Mouse (Mus musculus) embryonic facial prominence, embryonic 12.5 days (tissue): Measurements from ENCODE around the gene Nelfe. TPM values are rescaled to one million over a fixed set of nuclear protein-coding genes. Genes with fewer than 3 reads are reported as not detected.

ENCODE experiments used
- ATAC-seq: fragments of 200-750 bp; cut with Nextera tagmentation; 2 replicates; pipeline ENCODE4 v1.8.0; 2017; ENCODE audit not compliant: insufficient number of reproducible peaks, insufficient read depth, low FRiP score, low TSS enrichment
- H3K27ac ChIP-seq: fragments of 300-500 bp; sonication (generic); 2 replicates; pipeline ENCODE4 v1.5.1; 2016; ENCODE audit warnings: mild to moderate bottlenecking
- H3K27me3 ChIP-seq: fragments of 300-500 bp; sonication (generic); 2 replicates; pipeline ENCODE4 v1.6.1; 2016; ENCODE audit warnings: mild to moderate bottlenecking, moderate library complexity
- H3K36me3 ChIP-seq: fragments of 300-500 bp; sonication (generic); 2 replicates; pipeline ENCODE4 v1.6.1; 2016; ENCODE audit warnings: mild to moderate bottlenecking
- H3K4me1 ChIP-seq: fragments of 300-500 bp; sonication (generic); 2 replicates; pipeline ENCODE4 v1.6.1; 2016
- H3K4me2 ChIP-seq: fragments of 300-500 bp; sonication (generic); replicated peaks from 2 replicates; pipeline ENCODE4 v1.6.1; 2016; ENCODE audit warnings: mild to moderate bottlenecking, moderate library complexity
- H3K4me3 ChIP-seq: fragments of 300-500 bp; sonication (generic); 2 replicates; pipeline ENCODE4 v1.5.1; 2016; ENCODE audit warnings: mild to moderate bottlenecking
- H3K9ac ChIP-seq: fragments of 300-500 bp; sonication (generic); 2 replicates; pipeline ENCODE4 v1.6.1; 2016; ENCODE audit warnings: mild to moderate bottlenecking, moderate library complexity
- H3K9me3 ChIP-seq: fragments of 300-500 bp; sonication (generic); 2 replicates; pipeline ENCODE4 v1.6.1; 2016; ENCODE audit warnings: mild to moderate bottlenecking, moderate library complexity
- WGBS: fragments of 180-500 bp; shearing (Covaris S2); methylation state at CpG from one replicate; pipeline ENCODE4 v1.1.7; 2016; 5-methylcytosine and 5-hydroxymethylcytosine counted together
- polyA plus RNA-seq: library from polyadenylated mRNA; unstranded; fragments of >200 nt; fragmentation: Nextera tagmentation; extraction: Ambion mirVana; gene quantifications from 2 replicates; pipeline ENCODE4 v1.2.1, GENCODE M21; 2016

Nelfe gene
- polyA plus RNA-seq, 1 experiment from 2014 or later: 127 TPM

GRCm38 (mm10) chr17:34881166-34881565 lies 31.0 kb downstream of the Nelfe start:
- H3K27me3 ChIP-seq: 0 out of 2 replicates have a peak, but pooled peaks cover 4% of the 10 kb centered on the region
- H3K4me2 ChIP-seq: no peak overlapping the region
- H3K9ac ChIP-seq: no peak overlapping the region
- H3K4me3 ChIP-seq: no peak overlapping the region
- ATAC-seq: no peak
- no peaks in the 10 kb centered on the region for H3K9me3 ChIP-seq
- no peak overlapping the region for H3K27ac ChIP-seq
- no peaks in the 10 kb centered on the region for H3K36me3 ChIP-seq
- peaks cover 20% of the 10 kb centered on the region for H3K4me1 ChIP-seq

GRCm38 (mm10) chr17:34881683-34882310 lies 31.6 kb downstream of the Nelfe start, which contains the start of gene Gm20547:
Gene Gm20547, minus strand, starts transcription at chr17:34882042.
- H3K4me2 ChIP-seq: no peak within 1 kb of the TSS
- H3K9me3 ChIP-seq: no peaks in the 10 kb centered on the region
- no peak within 1 kb of the TSS for H3K4me3 ChIP-seq
- no peak within 1 kb of the TSS for H3K27ac ChIP-seq
- no peaks in the 10 kb centered on the region for H3K36me3 ChIP-seq
- WGBS: 6% methylated on average over 15 of the region's 15 CpGs
- peaks cover 20% of the 10 kb centered on the region for H3K4me1 ChIP-seq
- 0 out of 2 replicates have a peak, but pooled peaks cover 4% of the 10 kb centered on the region for H3K27me3 ChIP-seq
- no peak within 1 kb of the TSS for H3K9ac ChIP-seq
- no peak for ATAC-seq

- no peak overlapping the region for H3K27ac ChIP-seq
- no peak overlapping the region for H3K9ac ChIP-seq
- H3K4me1 ChIP-seq: peaks cover 20% of the 10 kb centered on the region
- no peaks in the 10 kb centered on the region for H3K9me3 ChIP-seq
- H3K4me3 ChIP-seq: no peak overlapping the region
- no peaks in the 10 kb centered on the region for H3K36me3 ChIP-seq
- ATAC-seq: no peak
- 0 out of 2 replicates have a peak, but pooled peaks cover 4% of the 10 kb centered on the region for H3K27me3 ChIP-seq
- WGBS: 70% methylated on average over 3 of the region's 3 CpGs
- no peak overlapping the region for H3K4me2 ChIP-seq
These were observed 33.1 kb downstream of the Nelfe start for GRCm38 (mm10) chr17:34883332-34883731.

- WGBS: 87% methylated on average over 6 of the region's 6 CpGs
- Histone ChIP-seq H3K4me3 (no peak overlapping the region), H3K4me2 (no peak overlapping the region), H3K9me3 (no peaks in the 10 kb centered on the region), H3K27ac (no peak overlapping the region), H3K27me3 (0 out of 2 replicates have a peak, but pooled peaks cover 2% of the 10 kb centered on the region), H3K36me3 (no peaks in the 10 kb centered on the region), H3K9ac (no peak overlapping the region), H3K4me1 (peaks cover 14% of the 10 kb centered on the region; the same call in 1 of the 2 replicates)
- no peak for ATAC-seq
These were observed 34.5 kb downstream of the Nelfe start for GRCm38 (mm10) chr17:34884704-34885103.

- WGBS: 72% methylated on average over 3 of the region's 3 CpGs
- Histone ChIP-seq H3K4me2 (no peak overlapping the region), H3K4me3 (no peak overlapping the region), H3K27ac (no peak overlapping the region), H3K9ac (no peak overlapping the region), H3K27me3 (no peaks in the 10 kb centered on the region), H3K4me1 (peaks cover 11% of the 10 kb centered on the region; the same call in 1 of the 2 replicates), H3K36me3 (no peaks in the 10 kb centered on the region), H3K9me3 (no peaks in the 10 kb centered on the region)
- ATAC-seq: no peak
These were observed 35.4 kb downstream of the Nelfe start for GRCm38 (mm10) chr17:34885615-34886014.

- peaks cover 6% of the 10 kb centered on the region; the same call in 1 of the 2 replicates for H3K4me1 ChIP-seq
- no peak overlapping the region for H3K4me3 ChIP-seq
- no peak overlapping the region for H3K4me2 ChIP-seq
- no peak overlapping the region for H3K27ac ChIP-seq
- H3K9me3 ChIP-seq: no peaks in the 10 kb centered on the region
- 77% methylated on average over 5 of the region's 5 CpGs for WGBS
- H3K9ac ChIP-seq: no peak overlapping the region
- no peaks in the 10 kb centered on the region for H3K27me3 ChIP-seq
- ATAC-seq: no peak
- H3K36me3 ChIP-seq: no peaks in the 10 kb centered on the region
These were observed 37.8 kb downstream of the Nelfe start for GRCm38 (mm10) chr17:34887942-34888341.

GRCm38 (mm10) chr17:34890074-34890743 lies 40.0 kb downstream of the Nelfe start:
- Histone ChIP-seq H3K27me3 (no peaks in the 10 kb centered on the region), H3K36me3 (no peaks in the 10 kb centered on the region), H3K4me1 (peaks cover 6% of the 10 kb centered on the region), H3K4me2 (no peak overlapping the region), H3K4me3 (no peak overlapping the region), H3K27ac (no peak overlapping the region), H3K9me3 (no peaks in the 10 kb centered on the region), H3K9ac (no peak overlapping the region)
- no peak for ATAC-seq
- WGBS: 84% methylated on average over 12 of the region's 12 CpGs

- Histone ChIP-seq H3K27ac (no peak overlapping the region), H3K4me2 (no peak overlapping the region), H3K9ac (no peak overlapping the region), H3K9me3 (0 out of 2 replicates have a peak, but pooled peaks cover 4% of the 10 kb centered on the region), H3K27me3 (no peaks in the 10 kb centered on the region), H3K4me1 (peaks cover 18% of the 10 kb centered on the region), H3K36me3 (peaks cover 7% of the 10 kb centered on the region), H3K4me3 (no peak overlapping the region)
- no peak for ATAC-seq
- WGBS: 95% methylated on average over 2 of the region's 2 CpGs
These were observed 41.2 kb downstream of the Nelfe start for GRCm38 (mm10) chr17:34891377-34891776.

- no peak for ATAC-seq
- Histone ChIP-seq H3K27me3 (no peaks in the 10 kb centered on the region), H3K36me3 (peaks cover 9% of the 10 kb centered on the region), H3K4me2 (peak overlapping the region; percentile 97), H3K9me3 (0 out of 2 replicates have a peak, but pooled peaks cover 4% of the 10 kb centered on the region), H3K4me3 (peak overlapping the region; percentile 83; the same call in 1 of the 2 replicates), H3K9ac (no peak overlapping the region), H3K4me1 (peaks cover 29% of the 10 kb centered on the region), H3K27ac (0 out of 2 replicates have a peak overlapping the region, but pooled peaks have one; percentile 95)
- 76% methylated on average over 12 of the region's 12 CpGs for WGBS
These were observed 43.1 kb downstream of the Nelfe start for GRCm38 (mm10) chr17:34893072-34893824.

- WGBS: under 1% methylated on average over 49 of the region's 51 CpGs
- peak; percentile 86 for ATAC-seq
- Histone ChIP-seq H3K36me3 (peaks cover 9% of the 10 kb centered on the region), H3K9me3 (0 out of 2 replicates have a peak, but pooled peaks cover 4% of the 10 kb centered on the region), H3K4me3 (peak overlapping the region; percentile 83), H3K9ac (peak overlapping the region; percentile 95), H3K27me3 (no peaks in the 10 kb centered on the region), H3K4me1 (peaks cover 29% of the 10 kb centered on the region), H3K4me2 (peak overlapping the region; percentile 97), H3K27ac (peak overlapping the region; percentile 95)
These were observed 43.9 kb downstream of the Nelfe start for GRCm38 (mm10) chr17:34894074-34894597.

- Histone ChIP-seq H3K9me3 (0 out of 2 replicates have a peak, but pooled peaks cover 4% of the 10 kb centered on the region), H3K27ac (peak overlapping the region; percentile 95), H3K4me2 (peak overlapping the region; percentile 97), H3K27me3 (no peaks in the 10 kb centered on the region), H3K36me3 (peaks cover 9% of the 10 kb centered on the region), H3K4me3 (peak overlapping the region; percentile 83), H3K4me1 (peaks cover 29% of the 10 kb centered on the region), H3K9ac (peak overlapping the region; percentile 95)
- 6% methylated on average over 48 of the region's 51 CpGs for WGBS
- no peak for ATAC-seq
These were observed 44.8 kb downstream of the Nelfe start for GRCm38 (mm10) chr17:34894801-34895530.
